14 mouse cellular contexts compared by ENCODE assay signal in genomic region chr1:165062813-165063492, GRCm38 (mm10).
DNase-seq lines count a peak whose midpoint lies in the region; ATAC-seq lines count a peak whose summit lies in the region.
"Had no signal": no experiment of that assay in that cellular context is flagged by ENCODE, and none has a peak within 500 bp of the region (broad histone marks: within the 10 kb centered on the region; RNA-seq: fewer than 3 reads in every experiment).

No protein-coding gene starts in this region.

- H3K36me3 ChIP-seq in intestine, embryonic 16.5 days (ENCODE audit: control insufficient read depth, insufficient read depth, low read length) = no peaks in the 10 kb centered on the region
- H3K36me3 ChIP-seq in neural tube, embryonic 14.5 days (ENCODE audit: control insufficient read depth, insufficient read depth, low read length) = no peaks in the 10 kb centered on the region
- H3K36me3 ChIP-seq: G1E; heart, embryonic 12.5 days; liver, embryonic 12.5 days had no signal

- H3K9ac ChIP-seq in intestine, embryonic 16.5 days (ENCODE audit: low read depth, low read length) = no peak overlapping the region
- no peak overlapping the region for H3K9ac ChIP-seq in neural tube, embryonic 14.5 days (replicated peaks; ENCODE audit: low read depth, low read length)
- H3K9ac ChIP-seq: heart, embryonic 12.5 days; liver, embryonic 12.5 days had no signal

- ATAC-seq in frontal cortex, adult (ENCODE audit: low TSS enrichment) = peak; percentile 64; the same call in 1 of the 2 replicates
- peak; percentile 62; the same call in 1 of the 2 replicates for ATAC-seq in intestine, embryonic 16.5 days
- peak; percentile 44; the same call in 1 of the 2 replicates for ATAC-seq in neural tube, embryonic 14.5 days (ENCODE audit: low read depth)
- ATAC-seq: forebrain, embryonic 16.5 days; liver, embryonic 12.5 days had no signal

- 51% methylated on average over 8 of the region's 8 CpGs for WGBS in intestine, embryonic 16.5 days
- WGBS in neural tube, embryonic 14.5 days = 39% methylated on average over 8 of the region's 8 CpGs

- no peaks in the 10 kb centered on the region for H3K27me3 ChIP-seq in intestine, embryonic 16.5 days (replicated peaks; ENCODE audit: control insufficient read depth, insufficient read depth, low read length)
- no peaks in the 10 kb centered on the region for H3K27me3 ChIP-seq in neural tube, embryonic 14.5 days (ENCODE audit: control insufficient read depth, insufficient read depth, low read length)
- H3K27me3 ChIP-seq: heart, embryonic 12.5 days; liver, embryonic 12.5 days had no signal

- no peak overlapping the region for H3K4me3 ChIP-seq in intestine, embryonic 16.5 days (ENCODE audit: low read length)
- no peak overlapping the region for H3K4me3 ChIP-seq in neural tube, embryonic 14.5 days (ENCODE audit: low read depth, low read length)
- H3K4me3 ChIP-seq: heart, embryonic 12.5 days; liver, embryonic 12.5 days had no signal

- no peak overlapping the region; the same call in 1 of the 2 replicates for H3K4me2 ChIP-seq in intestine, embryonic 16.5 days (ENCODE audit: low read depth, low read length)
- no peak overlapping the region for H3K4me2 ChIP-seq in neural tube, embryonic 14.5 days (ENCODE audit: low read depth, low read length)
- H3K4me2 ChIP-seq: heart, embryonic 12.5 days; liver, embryonic 12.5 days had no signal

- H3K4me1 ChIP-seq in intestine, embryonic 16.5 days (ENCODE audit: control insufficient read depth, insufficient read depth, low read length) = peaks cover 7% of the 10 kb centered on the region; the same call in 1 of the 2 replicates
- H3K4me1 ChIP-seq in neural tube, embryonic 14.5 days (ENCODE audit: control insufficient read depth, insufficient read depth, low read length) = no peaks in the 10 kb centered on the region; the same call in 1 of the 2 replicates
- H3K4me1 ChIP-seq: heart, embryonic 12.5 days; liver, embryonic 12.5 days had no signal

- no peak overlapping the region; the same call in 1 of the 2 replicates for H3K27ac ChIP-seq in intestine, embryonic 16.5 days (ENCODE audit: low read length)
- H3K27ac ChIP-seq in neural tube, embryonic 14.5 days (ENCODE audit: low read depth, low read length) = 0 out of 2 replicates have a peak overlapping the region, but pooled peaks have one; percentile 25
- H3K27ac ChIP-seq: liver, embryonic 12.5 days had no signal

- no peak for DNase-seq in frontal cortex, postnatal 36 days (ENCODE audit: low spot score in 2 of 2)
- DNase-seq in ES-CJ7 (ENCODE audit: low read depth, low spot score) = peak; percentile 19
- no peak for DNase-seq in cerebellum, adult 8-10 months
- DNase-seq in gastrocnemius, postnatal 10 days = no peak
- no peak for DNase-seq in embryo, embryonic 9.5 days (ENCODE audit: extremely low spot score)
- DNase-seq: cerebellum, adult 11-12 months; gastrocnemius, postnatal 25 days had no signal

- no peaks in the 10 kb centered on the region for H3K9me3 ChIP-seq in intestine, embryonic 16.5 days (ENCODE audit: control insufficient read depth, low read length)
- no peaks in the 10 kb centered on the region for H3K9me3 ChIP-seq in neural tube, embryonic 14.5 days (ENCODE audit: control insufficient read depth, low read length)
- H3K9me3 ChIP-seq: G1E; heart, embryonic 12.5 days; liver, embryonic 12.5 days had no signal
